Mouse (Mus musculus) cerebellum, adult 8-10 months (tissue): ENCODE data around the gene Krt71.
A peak's percentile ranks its signal among the peaks of the same experiment; 100 is the strongest.
"Not testable (repeated sequence)": the region's sequence is repeated elsewhere in the genome, so short reads cannot be mapped to it uniquely, and the experiment has no call there.

Experiments
- DNase-seq: peaks from one replicate; pipeline ENCODE4 v3.0.0; 2022

The Krt71 gene

DNA sequence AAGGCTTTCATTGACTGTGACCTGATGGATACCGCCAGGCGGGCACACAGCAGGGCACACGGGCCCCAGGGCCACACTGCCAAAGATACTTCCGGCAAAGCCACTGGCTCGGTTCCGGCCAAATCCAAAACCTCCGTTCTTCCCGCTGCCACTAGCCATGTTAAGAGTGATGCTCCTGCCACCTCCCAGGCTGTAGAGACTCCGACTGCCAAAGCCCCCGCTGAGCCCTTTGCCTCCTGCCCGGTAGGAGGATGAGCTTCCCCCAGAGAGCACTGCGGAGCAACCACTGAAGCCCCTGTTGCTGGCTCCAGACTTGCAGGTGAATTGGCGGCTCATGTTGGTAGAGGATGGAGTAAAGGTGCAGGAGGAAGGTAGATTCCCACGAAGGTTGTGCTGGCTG lies at the start of gene Krt71:
Gene Krt71 (minus strand): TSS at position 399 of the 400 bp plus-strand sequence.
- DNase-seq = peak; percentile 58

DNA sequence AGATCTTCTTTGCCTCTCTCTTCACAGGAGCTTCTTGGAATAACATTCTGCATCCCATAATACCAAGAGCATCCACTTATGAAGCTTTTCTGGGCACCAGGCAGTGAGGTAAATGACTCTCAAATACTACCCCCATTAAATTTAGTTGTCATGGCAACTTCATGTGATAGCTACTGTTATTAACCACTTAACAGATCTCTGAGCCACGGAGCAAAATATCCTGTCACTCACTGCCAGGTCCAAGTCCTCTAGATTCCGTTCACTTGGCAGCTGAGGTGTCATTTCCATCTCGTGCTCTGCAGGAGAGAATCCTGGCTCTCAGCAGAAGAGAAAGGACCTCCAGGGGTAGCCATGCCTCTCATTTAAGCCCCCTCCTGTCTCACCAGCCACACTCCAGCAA lies 48.0 kb upstream of the Krt71 start:
- no peak for DNase-seq

DNA sequence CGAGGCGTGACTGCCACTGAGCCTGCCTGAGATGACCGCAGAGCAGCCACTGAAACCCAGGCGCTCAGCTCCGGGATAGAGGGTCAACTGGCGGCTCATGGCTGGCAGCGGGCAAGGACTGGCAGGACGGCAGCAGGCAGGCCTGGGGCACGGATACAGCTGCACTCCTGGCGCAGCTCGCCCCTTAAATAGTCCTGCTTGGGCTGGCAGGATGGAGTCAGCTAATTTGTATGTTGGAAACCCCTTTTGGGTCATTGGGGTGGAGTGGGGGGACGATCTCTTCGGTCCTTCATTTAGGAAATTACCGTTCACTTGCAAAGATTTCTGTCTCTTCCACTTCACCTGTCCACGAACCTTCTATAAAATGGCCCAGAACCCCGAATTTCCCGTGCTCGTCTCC lies 43.5 kb upstream of the Krt71 start, which contains the start of gene Krt72:
Gene Krt72 (minus strand): TSS at position 101 of the 400 bp plus-strand sequence.
- no peak for DNase-seq

DNA sequence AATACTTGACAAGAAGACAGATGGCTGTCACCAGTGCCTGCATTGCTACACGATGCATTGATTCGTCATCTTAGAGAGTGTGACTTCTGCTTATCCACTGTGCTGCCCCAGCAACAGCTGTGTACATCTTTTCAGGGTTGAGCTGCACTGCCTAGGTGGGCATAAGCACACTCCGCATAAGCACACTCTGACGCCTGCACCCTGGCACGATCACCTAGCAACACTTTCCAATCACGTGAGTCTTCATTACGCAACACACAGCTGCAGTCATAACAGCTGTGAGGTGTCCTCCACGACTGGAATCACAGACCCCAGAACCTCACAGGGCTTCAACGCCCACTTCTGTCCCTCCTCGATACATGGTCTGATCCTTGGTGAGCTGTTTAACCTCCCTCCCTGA lies 30.5 kb upstream of the Krt71 start:
- no peak for DNase-seq

DNA sequence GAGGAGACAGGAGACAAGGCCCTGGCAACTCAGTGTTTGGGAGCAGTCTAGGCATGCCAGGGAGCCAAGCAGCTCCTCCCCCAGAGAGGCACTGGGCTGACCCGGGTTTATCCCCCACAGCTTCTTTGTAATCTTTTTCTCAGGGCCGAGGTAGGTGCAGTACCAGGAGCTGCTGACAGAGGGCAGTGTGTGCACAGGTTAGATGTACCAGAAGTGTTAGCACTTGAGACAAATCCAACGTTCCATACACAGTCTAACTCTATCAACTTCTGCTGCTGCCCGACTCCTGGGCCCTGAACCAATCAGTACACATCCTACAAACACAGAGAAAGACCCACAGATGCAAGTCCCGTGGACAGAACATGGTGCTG lies 29.8 kb upstream of the Krt71 start:
- DNase-seq = peak; percentile 70

DNA sequence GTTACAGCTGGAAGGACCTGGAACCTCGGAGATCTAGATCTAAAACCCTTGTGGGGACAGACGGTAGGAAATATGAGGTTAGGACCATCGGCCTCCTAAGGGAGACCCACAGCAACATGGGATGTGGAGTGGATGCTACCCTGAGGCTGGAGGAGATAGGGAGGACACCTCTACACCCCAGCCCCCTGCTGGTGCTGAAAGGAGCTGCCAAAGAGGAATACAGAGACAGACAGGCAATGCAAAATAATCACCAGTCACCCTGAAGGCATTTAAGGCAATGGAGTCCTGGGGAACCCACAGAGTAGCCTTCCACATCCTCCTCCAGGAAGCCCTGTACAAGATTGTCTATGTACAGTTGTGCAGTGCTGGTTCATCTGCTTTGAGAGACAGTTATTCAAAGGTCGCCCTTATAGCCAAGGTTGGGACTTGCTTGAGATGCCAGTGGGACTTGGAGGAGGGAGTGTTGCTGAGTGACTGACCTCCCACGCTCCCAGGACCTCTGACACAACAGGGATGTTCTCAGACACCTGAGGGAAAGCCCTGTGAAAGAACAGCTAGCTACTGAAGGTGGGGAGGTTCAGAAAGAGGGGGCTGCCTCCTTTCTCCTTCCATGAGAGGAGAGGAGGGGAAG lies 29.3 kb upstream of the Krt71 start:
- DNase-seq = no peak

DNA sequence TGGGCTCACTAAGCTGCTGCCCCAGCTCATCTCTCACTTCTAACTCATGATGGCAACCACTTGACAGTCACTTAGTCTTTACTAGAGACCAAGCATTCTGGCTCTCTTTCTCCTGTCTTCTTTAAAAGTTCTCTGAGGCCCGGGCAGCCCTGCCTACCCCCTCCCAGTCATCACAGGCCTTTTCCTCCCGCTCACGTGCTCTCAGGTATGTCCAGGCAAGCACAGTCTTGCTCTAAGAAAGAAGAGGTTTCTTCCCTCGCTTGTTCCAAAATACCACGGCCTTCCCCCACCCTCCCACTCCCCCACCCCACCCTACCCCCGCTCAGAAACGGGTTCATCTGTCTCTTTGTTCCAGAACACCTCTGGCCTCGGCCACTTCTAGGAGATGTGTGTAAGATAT lies 27.3 kb upstream of the Krt71 start:
- DNase-seq = no peak

DNA sequence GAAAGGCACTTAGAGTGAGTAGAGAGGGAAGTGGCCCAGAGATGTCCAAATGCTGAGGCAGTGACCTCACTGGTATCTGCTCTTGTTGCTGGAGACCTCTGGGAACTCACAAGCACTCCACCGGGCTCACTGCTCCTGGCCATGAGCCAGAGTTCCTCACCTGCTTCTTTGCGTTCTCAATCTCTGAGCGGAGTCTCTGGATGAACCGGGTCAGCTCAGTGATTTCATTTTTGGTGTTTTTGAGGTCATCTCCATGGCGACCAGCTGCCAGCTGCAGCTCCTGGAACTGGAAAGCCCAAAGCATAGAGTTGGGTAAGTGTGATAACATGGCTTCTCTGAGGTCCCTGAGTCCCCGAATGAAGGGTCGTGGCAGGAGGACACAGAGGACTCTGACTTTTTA lies 5.1 kb downstream of the Krt71 start:
- DNase-seq = no peak

DNA sequence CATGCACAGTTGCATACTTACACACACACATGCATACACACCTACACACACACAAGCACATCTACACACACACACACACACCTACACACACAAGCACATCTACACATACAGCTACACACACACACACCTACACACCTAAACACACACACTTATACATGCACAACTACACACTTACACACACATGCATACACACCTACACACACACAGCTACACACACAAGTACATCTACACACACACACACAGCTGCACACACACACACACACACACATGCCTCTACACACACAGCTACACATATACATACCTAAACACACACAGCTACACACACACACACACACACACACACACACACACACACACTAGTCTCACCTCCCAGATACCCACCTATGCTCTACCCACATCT lies 12.3 kb downstream of the Krt71 start:
- no peak for DNase-seq

DNA sequence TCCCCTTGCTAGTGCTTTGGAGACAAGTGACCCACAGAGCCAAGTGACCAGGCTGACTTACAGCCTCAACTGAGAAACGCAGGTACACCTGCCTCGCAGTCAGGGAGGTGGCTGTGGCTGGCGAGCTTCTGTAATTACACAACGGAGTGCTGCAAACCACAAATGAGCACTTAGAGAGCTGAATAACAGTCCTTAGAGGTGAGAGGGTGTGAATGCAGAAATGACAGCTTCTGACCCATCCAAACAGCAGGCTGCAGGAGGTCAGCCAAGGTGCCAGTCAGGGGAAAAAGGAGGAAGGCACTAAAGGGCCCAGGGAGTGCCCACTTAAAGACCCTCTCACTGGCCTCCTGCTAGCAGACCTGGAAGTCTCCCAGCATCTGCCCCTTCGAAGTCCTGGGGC lies 18.2 kb downstream of the Krt71 start:
- no peak for DNase-seq

DNA sequence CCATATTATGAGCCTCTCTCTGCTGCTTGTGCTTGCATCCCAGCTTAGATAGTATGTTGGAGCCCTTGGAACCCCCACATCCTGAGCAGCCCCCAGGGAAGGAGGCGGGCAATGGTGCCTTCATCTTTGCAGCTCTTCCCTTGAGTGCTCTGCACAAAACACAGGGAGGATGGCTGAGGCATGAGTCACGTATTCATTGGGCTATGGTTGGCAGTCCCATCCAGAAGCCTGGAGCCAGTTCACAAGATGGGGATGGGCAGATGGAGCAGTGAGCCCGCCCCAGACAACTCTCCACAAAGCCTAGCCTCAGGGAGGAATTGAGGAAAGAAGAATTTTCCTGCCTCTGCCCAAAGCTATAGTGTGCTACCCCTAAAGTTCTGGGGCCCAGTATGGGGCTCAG lies 27.1 kb downstream of the Krt71 start:
- DNase-seq = no peak

DNA sequence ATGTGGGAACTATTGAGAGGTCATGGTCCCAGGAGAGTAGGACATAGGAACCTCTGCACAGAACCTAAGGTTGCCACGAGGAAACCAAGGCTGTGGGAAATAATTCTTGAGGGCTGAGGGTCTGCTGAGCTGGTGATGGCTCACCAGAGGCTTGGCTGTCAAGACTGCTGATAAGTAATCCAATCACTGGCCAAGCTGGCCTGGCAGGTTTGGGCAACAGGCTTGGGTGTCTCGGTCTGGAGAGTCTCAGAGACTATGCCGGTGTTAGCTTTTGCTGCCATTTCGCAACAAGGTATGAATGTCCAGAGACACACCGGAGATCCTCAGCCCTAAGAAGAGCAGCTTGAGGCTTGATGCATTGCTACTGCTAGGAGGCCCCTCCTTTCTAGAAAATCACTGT lies 28.6 kb downstream of the Krt71 start:
- no peak for DNase-seq

DNA sequence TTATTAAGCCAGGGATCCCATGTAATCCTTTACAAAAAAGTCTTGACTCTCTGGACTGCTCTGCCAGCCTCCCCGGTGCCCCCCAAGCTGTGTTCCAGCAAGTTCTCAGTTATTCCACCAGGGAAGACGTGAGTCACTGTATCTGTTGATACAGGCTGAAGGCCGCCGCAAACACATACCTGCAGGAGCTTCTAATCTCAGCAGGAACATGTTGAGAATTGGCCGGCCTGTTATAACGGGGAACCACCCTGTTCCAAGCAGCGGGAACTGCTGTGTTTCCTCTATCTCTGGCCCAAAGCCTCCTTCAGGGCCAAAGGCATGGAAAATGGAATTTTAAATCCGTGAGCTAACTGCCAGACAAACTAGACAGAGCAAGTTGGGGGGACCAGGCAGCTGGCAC lies 29.2 kb downstream of the Krt71 start:
- peak; percentile 4 for DNase-seq

DNA sequence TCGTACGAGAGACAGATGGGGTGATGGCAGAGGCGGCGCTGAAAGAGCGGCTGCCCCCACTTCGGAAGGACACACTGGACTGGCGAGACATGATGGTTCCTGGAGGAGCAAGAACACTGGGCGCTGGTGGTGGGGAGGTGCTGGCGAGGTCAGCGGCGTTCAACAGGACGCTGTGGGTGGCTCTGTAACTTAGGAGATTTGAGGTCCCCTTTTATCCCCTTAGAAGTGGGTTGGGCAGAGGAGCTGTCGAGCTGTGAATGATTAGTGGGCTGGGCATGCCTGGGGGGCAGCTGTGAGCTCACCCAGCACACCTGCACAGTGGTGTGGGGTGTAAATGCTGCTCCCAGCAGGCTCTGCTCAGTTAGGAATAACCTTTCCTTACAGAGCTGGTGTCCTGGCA lies 30.2 kb downstream of the Krt71 start, which contains the start of gene Krt5:
Gene Krt5 (minus strand): TSS at position 179 of the 400 bp plus-strand sequence.
- DNase-seq = no peak

DNA sequence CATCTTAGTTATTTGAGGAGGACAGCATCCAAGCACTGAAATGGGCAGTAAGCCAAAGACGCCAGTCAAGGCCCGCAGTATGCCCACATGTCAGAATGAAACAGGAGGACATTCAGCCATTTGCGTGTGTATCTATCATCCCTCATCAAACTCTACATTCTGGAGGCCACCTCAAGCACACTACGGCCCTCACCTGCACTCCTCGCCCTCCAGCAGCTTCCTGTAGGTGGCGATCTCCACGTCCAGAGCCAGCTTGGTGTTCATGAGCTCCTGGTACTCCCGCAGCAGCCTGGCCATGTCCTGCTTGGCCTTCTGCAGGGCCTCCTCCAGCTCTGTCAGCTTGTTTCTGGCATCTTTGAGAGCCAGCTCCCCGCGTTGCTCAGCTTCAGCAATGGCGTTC lies 34.2 kb downstream of the Krt71 start:
- no peak for DNase-seq

DNA sequence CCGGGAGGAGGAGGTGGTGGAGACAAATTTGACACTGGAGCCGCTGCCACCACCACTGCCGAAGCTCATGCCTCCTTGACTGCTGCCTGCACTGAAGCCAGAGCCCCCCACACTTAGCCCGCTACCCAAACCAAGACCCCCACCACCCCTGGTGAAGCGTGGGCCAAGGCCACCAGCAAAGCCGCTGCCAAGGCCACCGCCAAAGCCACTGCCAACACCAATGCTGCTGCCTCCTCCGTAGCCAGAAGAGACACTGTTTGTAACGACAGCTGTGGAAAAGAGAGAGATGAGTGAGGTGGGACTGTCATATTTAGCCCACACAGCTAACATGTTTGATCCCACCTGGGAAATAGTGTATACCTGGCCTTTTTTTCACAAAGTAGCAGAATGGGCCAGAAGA lies 35.5 kb downstream of the Krt71 start:
- no peak for DNase-seq

DNA sequence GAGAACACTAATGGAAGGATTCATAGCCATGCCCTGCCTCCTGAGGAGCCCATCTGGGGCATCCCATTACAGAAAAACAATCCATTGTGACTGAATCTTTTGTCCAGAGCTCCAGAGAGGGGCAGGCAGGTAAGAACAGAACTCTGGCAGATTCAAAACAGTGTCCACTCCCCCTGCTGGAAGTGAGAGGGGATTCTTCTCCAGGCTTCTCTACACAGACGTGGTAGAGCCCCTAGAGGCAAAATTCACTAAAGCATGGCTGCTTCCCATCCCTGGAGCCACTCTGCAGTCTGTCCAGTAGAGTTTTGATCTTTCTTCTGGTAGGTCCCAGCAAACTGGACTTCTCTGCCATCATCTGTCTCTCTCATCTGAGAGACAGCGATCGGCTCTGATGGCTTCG lies 38.8 kb downstream of the Krt71 start:
- DNase-seq = no peak

DNA sequence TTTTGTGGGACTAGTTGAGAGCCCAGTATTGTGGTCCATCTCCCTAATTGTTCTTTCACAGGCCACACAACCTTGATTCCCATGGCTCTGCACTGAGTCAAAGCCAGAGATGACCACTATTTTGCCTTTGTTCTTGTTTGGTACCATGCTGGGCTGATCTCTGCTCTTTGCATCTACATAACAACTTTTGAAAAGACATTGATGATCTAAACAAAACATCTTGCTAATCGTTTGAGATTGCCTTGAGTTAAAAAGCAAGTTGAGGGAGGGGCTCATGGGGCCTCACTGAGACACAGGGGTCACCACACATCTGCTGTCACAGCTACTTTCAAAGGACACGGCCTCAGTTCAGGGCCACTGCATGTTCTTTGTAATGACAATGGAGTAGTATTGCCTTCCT lies 40.5 kb downstream of the Krt71 start:
- no peak for DNase-seq

DNA sequence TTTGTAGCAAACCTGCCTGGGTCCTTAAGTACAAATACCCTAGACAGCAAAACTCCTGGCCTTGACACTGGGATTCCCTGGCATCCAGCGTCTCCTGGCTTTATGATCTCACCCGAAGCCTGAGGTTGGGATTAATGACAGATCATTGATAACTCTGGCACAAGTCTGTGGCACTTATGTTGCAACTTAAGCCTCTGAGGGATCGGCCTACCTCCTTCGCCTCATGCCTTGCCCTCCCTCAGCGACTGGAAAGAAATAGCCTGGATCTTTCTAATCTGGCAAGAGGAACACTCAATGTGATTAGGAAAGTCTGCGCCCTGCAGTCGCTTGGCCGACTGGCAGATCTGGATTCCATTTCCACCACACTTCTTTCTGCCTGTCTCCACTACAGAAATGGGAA lies 43.0 kb downstream of the Krt71 start:
- DNase-seq = no peak

DNA sequence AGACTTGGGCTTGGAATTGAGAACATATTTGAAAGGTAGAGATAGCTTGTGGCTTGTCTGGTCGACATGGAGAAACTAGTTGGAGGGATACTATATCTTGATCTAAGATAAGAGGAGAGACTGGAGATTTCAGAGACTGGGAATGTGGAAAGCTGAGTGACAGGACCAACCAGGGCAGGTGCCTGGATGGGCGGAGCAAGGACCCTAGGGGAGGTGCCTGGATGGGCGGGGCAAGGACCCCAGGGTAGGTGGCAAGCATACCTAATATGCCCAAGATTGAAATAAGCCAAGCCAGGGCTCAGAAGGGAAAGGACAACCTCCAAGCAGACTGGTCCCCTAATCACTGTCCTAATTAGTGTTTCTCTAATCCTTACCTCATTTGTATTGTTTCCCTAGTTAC lies 43.7 kb downstream of the Krt71 start:
- DNase-seq = no peak

DNA sequence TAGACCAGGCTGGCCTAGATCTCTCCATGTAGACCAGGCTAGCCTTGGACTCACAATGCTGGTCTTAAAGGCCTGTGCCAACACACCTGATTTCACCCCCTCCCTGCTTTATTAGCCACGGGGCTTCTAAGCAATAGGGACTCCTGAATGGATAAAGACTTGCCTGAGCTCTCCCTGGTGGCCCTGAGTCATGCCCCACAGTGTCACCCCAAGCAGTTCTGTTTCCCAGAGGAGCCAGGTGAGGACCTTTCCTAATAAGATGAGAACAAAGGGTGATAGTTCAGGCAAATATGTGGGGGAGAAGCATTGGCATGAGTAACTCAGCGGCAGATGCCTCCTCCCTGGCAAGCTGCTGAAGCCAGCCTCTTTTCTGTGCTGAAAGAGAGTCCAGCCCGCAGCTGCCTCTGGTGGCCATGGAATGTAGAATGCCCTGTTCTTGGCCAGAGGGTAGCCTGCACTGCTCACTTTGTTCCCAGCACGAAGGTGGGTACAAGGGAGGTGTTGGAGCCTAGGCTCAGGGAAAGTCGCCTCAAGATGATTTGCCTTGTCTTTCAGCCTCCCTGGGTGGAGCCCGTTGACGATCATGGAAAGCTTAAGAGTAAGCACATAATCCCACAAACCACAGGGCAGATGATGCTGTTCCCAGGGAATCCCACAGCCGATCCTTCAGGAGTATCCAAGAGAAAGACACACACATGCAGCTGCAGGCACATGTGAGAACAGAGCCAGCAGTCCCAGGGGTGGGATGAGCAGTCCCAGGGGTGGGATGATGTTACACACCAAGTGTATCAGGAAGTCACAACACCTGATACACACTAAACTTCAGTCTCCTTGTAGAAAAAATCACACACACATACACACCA lies 45.4 kb downstream of the Krt71 start:
- no peak for DNase-seq

DNA sequence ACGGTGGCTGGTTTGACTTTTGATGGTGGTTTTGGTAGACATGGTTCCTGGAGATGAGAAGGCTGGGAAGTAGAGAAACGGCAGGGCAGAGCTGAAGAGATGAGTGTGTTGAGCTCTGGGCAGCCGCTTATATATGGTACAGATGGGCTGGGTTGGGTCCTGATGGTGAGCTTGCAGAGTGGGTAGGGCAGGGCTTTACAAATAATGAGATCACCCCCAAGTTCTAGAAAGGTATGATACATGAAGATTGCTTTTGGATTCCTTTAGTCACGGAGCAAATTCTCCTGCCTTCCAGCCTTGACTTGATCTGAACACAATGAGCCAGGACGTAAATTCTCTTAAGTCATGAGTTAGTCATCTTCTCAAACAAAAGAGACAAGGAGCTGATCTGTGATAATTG lies 48.7 kb downstream of the Krt71 start, which contains the start of gene Krt6a:
Gene Krt6a (minus strand): TSS at position 101 of the 400 bp plus-strand sequence.
- no peak for DNase-seq

DNA sequence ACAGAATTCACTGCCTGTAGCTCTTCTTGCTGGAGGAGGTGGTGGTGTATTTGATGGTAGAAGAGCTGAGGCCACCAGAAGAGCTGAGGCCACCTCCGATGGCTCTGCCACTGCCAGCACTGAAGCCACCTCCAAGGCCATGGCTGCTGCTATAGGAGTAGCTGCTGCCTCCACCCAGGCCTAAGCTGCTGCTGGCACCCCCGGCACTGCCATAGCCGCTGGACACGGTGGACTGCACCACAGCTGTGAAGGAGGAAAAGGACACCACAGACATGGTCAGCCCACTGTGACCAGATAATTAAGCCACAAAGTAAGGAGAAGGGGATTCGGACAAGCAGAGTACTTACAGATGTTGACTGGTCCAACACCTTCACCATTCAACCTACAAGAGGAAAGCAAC lies 52.4 kb downstream of the Krt71 start:
- not testable (repeated sequence) for DNase-seq

DNA sequence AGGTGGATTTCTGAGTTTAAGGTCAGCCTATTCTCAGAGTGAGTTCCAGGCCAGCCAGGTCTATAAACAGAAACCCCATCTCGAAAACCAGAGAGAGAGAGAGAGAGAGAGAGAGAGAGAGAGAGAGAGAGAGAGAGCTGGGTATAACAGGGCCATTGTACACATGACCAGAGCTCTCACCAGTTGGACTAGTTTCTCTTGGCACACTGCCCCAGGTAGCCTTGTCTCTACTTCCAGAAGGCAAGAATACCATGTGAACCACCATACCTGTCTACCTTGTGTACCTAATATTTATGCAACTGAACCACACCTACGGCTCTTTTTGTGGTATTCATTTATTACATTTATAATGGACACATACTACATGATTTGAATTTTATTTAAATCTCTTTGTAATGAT lies 54.7 kb downstream of the Krt71 start:
- no peak for DNase-seq
